Mouse (Mus musculus) ZHBTc4 (cell line): ENCODE results near the gene Epha10.
A peak's percentile ranks its signal among the peaks of the same experiment; 100 is the strongest.
"Not testable (repeated sequence)": the region's sequence is repeated elsewhere in the genome, so short reads cannot be mapped to it uniquely, and the experiment has no call there.

Experiments
- DNase-seq: peaks from one replicate; pipeline ENCODE4 v3.0.0-alpha.2; 2011; ENCODE audit warnings: low read depth, low spot score

Gene Epha10

DNA sequence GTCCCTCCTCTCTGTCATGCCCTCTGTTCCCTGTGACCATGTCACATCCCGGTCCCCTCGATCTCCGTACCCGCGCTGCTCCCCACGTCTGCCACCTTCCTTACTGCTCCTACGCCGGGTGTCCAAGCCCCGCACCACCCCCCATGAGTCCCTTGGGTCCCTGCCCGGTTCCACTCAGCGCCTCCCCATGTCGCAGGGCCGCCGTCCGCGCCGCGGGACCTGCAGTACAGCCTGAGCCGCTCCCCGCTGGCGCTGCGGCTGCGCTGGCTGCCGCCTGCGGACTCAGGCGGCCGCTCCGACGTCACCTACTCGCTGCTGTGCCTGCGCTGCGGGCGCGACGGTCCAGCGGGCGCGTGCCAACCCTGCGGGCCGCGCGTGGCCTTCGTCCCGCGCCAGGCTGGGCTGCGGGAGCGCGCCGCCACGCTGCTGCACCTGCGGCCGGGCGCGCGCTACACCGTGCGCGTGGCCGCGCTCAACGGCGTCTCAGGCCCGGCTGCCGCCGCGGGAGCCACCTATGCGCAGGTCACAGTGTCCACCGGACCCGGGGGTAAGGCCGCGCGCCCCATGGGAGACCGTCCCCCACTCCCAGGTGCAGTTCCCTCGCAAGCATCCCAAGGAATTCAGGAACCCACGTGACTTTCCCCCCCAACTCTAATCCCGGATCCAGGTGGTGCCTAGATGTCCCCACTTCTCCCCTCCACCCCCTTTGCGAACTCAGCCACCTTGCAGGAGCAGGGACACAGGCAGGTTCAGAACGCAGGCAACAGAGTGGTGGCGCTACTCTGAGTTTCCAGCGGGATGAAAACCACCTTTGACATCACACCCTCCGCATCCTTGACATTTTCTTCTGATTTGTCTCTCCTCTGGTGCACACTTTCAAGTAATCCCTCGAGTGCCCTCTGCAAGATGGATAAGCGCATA lies 14.1 kb downstream of the Epha10 start:
- DNase-seq = peak; percentile 55

DNA sequence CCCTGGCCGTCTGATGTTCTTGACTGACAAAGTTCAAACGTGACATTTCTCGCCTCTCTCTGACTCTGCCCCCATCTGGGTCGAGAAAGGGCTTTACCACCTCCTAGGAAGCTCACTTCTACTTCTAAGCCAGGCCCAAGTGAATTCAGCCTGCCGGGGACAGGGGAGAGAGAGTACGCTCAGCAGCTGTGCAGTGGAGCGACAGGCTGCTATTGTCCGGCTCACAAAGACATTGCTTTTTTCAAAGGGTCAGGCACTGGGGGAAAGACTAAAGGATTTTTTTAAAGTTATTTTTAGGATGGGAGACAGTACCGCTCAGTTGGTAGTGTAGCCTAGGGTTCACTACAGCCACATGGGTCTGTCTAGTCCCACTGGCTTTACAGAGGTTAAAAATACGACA lies 17.7 kb downstream of the Epha10 start:
- no peak for DNase-seq

DNA sequence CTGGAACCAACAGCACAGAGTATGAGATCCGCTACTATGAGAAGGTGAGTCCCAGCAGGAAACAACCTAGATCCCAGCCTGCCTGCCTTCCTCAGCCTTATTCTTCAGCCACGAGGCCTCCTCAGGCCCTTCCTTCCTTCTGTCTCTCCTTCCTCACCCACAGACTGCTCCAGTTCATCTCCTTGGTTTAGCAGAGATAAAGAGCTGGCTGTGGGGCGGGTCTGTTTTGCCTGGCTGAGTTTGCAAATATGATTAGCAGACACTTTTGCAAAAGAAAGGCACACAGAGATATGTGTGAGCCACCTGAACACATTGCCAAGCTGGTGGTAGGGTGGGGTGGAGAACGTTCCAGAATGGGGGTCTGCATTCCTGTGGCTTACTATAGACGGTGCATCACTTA lies 19.2 kb downstream of the Epha10 start:
- DNase-seq = no peak

DNA sequence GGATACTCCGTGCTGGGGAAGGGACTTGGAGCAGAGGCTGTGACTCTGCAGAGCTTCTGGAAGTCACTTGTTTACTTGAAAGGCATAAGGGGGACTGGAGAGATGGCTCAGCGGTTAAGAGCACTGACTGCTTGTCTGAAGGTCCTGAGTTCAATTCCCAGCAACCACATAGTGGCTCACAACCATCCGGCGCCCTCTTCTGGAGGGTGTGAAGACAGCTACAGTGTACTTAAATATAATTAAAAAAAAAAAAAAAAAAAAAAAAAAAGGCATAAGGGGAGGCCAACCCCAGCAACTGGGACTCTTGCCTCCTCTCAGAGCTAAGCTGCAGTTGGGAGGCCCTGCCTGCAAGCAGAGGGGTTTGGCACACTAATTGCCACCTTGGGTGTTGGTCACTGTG lies 24.7 kb downstream of the Epha10 start:
- peak; percentile 62 for DNase-seq

DNA sequence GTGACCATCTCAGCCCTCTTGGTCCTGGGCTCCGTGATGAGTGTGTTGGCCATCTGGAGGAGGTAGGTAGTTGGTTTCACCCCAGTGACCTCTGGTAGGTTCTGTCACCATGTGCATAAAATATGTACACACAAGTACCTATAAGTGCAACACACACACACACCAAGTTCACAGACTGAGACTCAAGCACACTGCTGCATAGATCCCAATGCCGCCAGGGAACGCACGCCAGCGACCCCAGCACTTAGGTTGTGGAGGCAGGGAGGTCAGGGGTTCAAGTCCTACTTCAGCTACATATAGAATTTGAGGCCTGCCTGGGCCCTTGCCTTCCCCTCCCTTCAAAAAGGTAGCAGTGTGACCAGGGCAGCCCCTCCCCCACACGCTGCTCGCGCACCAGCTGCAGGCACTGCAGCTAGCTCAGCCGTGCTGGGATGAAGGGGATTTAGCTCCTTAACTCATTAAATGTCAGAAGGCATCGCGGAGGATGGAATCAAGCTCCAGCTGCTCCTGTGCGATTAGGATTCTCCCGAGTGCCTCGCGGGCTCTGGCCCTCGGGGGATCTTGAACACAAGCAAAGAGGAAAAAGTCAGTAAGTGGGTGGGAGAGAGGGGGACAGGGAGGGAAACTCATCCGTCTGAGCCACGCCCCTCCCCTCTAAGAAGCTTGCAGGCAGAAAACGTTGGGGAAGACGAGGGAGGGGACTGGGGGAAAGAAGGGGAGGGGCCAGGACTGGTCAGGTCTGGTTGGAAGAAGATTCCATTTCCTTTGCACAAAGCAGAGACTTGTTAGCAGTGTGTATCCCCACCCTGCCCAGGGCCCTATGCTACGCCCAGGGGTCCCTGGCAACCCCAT lies 25.5 kb downstream of the Epha10 start:
- peak; percentile 96 for DNase-seq

DNA sequence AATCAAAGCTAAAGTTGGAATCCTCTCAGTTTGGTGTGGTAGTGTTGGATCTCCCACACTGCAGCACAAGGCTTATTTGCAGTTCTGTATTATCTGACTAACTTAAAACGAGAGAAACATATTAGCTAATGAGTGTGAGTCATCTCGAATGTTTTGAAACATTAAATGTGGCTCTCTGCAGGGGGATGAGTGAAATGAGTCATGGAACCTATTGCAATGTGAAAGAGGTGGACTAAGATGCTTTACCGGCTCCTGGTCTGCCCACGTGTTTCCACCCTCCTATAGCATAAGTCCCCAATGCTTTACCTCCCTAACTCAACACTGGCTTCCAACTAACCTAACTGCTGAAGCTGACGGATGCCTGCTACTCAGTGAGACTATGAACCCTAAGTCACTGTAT lies 47.4 kb downstream of the Epha10 start:
- DNase-seq = no peak

DNA sequence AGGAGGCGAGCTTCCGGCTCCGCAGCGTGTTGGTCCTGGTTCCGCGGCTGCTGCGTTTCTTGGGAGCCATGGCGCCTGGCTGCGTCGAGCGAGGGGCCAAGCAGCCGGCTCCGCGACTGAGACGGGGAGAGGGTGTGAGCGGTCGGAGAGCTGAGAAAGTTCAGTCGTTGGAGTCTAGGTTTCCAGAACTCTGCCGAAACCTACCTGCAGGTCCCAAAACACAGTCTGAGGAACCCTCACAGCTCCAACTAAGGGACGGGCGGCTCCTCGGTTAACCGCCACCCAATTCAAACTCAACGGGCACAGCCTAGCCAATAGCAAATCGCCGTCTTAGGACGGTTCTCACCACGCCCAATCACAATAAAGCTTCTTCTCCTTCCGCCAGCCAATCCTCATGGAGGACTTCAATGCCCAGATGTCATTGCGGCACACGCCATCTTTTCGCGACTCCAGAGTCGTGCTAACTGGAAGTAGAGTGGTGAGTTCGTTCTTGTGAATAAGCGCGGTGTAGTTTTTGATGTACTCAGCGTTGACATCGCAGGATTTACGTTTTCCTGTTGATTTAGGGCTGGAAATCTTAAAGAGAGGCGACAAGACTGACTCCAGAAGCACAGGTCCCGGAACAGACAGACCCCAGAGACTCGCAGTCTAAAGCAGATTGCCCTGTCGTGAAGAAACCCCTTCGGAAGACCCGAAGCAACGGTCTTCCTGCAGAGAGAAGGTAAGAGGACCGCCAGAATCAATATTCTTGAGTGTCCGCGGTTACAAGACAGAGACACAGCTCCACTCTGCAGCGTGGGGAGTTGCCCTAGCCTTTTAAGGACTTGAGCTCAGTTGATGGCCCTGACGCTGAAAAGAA lies 56.1 kb downstream of the Epha10 start, which contains the start of gene 9930104L06Rik:
TSS of gene 9930104L06Rik (plus strand) at position 436 of the 859 bp plus-strand sequence.
- DNase-seq = peak; percentile 99

DNA sequence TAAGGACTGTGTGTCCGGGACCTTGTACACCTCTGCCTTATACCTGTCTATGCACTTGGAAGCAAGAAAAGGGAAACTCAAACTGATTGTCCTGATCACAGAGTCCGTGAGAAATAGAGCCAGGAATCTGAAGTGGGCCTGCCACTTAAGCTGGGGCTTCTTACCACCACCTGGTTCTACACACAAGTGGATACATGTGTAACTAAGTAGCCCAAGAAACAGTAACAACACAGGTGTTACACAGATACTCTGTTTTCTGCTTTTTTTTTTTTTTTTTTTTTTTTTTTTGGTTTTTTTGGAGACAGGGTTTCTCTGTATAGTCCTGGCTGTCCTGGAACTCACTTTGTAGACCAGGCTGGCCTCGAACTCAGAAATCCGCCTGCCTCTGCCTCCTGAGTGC lies 58.5 kb downstream of the Epha10 start, which contains the start of gene Cdca8:
TSS of gene Cdca8 (minus strand) at position 101 of the 400 bp plus-strand sequence.
- DNase-seq = not testable (repeated sequence)

DNA sequence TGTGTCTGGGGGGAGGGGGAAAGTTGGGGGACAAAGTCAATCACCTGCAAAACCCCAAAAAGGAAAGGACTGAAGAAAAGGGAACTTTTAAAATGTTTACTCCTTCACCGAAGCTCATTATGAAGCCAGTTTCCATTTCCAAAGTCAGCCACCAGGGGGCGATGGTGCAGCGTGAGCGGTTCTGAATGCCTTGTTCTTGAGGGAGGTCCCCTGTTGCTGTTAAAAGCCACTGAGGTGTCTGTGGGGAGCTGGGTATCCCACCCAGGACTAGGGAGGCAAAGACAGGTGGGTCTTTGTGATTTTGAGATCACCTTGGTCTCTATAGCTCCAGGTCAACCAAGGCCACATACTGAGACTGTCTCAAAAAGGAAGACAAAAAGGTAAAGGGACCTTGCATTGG lies 62.3 kb downstream of the Epha10 start:
- DNase-seq = peak; percentile 79

DNA sequence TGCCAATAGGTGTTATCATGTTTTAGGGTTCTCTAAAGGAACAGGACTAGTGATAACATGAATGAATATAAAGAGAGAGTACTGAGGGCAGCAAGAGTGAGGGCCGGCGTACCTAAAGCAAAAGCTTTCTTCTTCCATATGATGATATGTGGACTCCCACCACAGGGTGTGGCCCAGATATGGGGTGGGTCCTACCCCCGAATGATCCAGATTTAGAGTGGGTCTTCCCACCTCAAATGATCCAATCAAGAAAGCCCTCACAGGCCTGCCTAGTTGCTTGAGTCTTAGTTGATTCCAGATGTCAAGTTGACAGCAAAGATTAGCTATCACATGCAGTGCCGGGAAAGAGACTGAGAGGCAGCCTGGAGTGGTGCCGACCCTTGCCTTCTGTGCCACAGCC lies 63.1 kb downstream of the Epha10 start:
- no peak for DNase-seq

DNA sequence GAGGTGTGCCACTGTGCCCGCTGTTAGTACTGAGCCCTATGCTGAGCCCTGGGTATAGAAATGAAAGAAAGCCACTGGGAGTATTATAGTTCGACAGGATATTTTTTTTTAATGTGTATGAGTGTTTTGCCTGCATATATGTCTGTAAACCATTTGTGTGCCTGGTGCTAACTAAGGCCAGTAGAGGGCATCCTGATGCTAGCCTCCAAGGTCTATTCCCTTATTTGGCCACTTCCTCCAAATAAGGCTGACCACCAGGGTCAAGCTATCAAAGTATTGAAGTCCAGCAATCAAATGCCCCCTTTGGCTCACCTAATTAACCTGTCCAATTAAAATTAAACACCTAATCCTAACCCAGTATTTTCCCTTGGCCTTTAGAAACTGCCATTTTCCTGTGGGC lies 64.3 kb downstream of the Epha10 start:
- no peak for DNase-seq

DNA sequence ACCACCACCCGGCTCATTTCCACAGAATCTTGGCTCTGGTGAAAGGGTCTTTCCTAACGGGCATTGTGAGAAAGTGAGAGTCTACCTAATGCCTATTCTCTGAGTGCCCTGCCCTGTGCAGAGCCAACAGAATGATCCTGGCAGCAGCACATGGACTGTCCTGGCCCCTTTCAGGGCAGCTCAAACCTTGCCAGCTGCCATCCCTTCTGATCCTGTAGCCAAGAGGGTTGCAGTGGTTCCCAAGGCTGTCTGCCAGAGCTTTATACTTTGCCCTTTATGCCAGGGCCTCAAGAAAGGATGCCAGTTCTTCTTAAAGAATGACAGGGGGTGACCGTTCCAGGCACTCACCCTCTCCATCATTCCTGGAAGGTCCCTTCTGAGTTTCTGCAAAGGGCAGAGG lies 68.8 kb downstream of the Epha10 start:
- DNase-seq = no peak

DNA sequence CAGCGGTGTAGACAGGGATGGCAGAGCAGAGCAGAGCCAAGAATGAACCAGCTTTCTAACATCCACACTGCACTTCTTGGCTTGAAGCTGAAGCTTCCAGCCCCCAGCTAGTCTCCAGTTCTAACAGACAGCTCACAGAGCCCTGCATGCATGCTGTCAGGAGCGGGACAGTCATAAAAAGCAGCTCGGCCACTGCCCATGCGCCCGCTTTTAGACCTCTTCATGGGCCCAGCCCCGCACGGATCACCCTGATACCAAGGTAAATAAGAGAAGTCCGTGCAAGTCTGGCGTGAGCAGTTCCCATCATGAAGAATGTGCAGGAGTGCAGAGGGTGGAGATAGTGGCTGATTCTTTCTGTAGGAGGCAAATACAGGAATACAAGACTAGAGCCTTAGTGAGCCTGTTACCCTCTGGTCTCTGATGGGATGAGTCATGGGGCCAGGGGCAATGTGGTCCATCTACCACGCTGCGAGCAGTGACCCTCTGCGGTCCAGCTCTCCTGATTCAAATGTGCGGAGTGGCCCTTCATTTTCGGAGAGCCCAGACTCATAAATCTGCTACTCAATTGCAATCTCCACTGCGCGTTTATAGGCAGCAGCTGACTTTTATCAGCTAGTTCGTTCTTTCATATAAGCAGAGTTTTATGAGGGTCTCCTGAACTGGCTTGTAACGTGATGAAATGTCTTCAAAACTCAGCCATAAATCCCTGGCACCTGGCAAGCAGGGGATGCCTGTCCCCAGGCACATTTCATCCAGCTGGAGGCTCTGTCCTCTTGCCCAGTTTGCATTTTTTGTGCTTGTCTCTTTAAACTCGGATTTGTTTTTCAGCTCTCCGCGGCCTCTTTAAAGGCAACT lies 69.7 kb downstream of the Epha10 start:
- DNase-seq = no peak

DNA sequence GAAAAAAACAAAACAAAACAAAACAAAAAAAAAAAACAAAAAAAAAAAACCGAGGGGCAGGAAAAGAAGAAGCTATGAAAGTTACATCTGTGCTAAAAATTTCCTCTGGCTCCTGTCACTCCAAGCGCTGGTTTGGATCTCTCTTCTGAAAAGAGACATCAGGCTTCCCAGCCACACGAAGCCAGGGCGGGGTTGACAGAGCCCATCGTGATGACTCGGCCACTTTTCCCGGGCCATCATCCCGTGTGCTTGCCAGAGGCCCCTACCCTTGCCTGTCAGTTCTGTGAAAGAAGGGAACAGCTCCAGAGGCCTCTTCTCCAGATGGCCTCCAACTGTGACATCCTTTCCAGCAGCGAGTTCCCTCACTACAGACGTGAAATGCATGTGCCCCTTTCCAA lies 70.3 kb downstream of the Epha10 start:
- no peak for DNase-seq

DNA sequence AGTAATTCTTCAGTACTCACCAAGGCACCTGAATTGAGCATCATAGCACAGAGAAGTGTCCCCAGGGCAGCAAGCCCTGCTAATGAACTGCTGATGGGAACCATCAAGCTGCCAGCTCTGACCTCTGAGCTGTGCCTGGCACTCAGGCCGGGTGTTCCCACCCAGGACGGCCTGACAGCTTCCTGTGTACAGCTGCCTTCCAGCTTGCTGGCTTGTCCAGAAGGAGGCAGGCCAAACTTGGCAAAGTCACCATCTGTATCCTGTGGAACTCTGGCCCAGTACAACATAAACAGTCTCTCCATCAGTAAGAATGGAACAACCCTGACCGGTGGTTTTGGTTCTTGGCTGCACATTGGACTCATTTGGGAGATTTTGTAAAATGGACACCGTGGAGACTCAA lies 72.8 kb downstream of the Epha10 start:
- no peak for DNase-seq

DNA sequence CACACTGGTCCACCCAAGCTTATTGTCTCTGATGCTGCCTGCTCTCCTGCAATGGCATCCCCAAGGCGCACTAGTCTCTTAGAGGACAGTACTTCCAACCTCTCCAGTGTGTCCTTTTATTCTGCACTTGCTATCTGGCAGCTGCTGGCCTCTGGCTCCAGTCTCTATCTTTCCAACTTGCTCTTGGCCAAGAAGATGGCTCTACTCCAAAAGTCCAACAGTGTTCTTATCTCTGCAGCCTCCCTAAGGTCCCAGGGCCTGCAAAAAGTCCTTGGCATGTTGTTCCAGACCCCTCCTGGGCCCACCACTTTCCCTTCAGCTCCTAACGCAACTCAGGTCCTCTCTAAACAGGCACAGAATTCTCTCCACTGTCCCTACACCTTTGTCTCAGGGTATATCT lies 76.6 kb downstream of the Epha10 start:
- no peak for DNase-seq

DNA sequence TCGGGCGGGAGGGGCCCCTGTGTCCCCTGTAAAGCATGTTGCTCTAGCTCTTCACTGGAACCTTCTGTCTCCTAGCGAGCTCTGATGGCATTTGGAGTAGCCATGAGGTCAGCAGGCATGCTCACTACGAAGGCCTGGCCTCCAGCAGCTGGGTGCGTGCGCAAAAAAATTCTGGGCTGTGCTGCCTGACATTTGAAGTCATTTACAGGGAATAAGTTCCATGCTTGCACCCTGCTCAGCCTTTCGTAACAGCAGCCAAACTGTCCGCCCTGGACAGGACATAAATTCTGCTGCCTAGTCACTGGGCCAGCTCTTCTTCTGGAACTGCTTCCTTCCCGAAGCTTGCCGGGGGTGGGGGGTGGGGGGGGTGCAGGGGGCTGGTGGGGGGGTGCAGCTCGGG lies 78.4 kb downstream of the Epha10 start:
- no peak for DNase-seq

DNA sequence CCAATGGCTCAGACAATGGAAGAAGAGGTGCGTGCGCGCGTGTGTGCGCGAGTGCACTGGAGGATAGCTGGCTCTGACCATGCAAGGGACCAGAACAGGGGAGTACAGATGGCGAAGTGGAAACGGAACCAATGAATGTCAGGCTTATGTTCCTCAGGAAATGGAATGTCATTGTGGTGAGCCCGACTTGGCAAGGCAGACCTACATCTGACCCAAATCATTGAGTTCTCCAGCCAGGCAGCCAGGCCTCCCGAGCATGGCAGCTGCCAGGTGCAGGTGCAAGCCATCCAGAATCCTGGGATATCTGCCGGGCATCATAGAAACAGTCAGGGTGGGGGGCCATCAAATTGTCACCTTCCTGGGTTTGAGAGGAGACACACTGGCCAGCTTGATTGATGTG lies 80.2 kb downstream of the Epha10 start:
- DNase-seq = no peak

DNA sequence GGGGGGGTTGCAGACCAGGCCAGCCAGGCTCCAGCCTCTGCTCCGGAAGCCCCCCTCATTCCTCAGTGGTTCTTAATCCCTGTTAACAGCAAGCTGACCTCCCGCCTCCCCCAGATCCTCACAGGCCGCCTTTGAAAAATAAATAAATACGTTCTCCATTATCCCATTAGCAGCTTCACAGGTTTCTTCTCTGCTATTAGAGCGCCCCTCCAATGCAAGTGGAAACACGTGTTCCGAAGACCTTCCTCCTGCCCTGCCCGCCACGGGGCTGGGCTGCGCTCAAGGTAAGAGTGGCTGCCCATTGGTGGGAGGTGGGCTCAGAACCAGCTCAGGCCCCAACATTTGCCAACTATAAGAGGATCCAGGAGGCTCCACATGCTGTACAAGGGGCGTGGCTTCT lies 81.9 kb downstream of the Epha10 start:
- no peak for DNase-seq

DNA sequence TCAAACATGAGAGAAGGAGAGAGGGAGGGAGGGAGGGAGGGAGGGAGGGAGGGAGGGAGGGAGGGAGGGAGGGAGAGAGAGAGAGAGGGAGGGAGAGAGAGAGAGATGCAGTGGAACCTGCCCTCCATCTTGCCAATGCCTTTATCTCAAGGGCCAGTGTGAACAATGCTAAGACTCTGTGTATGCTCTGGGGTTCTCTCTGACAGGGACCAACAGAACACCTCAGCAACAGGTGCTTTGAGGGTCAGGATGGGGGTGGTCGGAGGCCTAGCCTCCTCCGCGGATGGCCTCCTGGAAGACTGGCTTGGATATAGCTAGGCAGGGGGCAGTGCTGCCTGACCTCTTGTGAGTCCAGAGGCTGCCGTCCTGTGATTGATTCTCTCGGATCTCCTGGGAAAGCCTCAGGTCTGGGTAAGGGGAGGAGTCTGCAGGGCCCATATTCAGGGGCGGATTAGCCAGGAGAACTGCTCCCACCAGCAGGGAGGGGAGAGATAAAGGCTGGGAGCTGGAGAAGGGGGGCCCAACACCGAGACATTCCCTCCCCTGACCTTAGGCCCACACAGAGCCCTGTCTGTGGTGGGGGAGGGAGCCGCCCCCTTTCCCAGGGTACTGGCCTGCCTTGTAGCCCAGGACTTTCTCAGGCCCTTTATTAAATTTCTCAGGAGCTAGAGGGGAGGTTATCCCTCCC lies 84.4 kb downstream of the Epha10 start:
- no peak for DNase-seq
